Mouse (Mus musculus) stomach, postnatal 0 days (tissue): ENCODE data around the gene Cmtm7. TPM values are rescaled to one million over a fixed set of nuclear protein-coding genes. Genes with fewer than 3 reads are reported as not detected.

Experiments used
- ATAC-seq: fragments of 200-750 bp; cut with Nextera tagmentation; 2 replicates; pipeline ENCODE4 v1.8.0; 2017; ENCODE audit not compliant: low FRiP score, low TSS enrichment
- DNase-seq: peaks from one replicate; pipeline ENCODE4 v3.0.0-alpha.2; 2016; ENCODE audit warnings: low spot score
- H3K27ac ChIP-seq: fragments of 300-500 bp; sonication (generic); replicated peaks from 2 replicates; pipeline ENCODE4 v1.5.1; 2014; ENCODE audit warnings: mild to moderate bottlenecking, control low read depth
- H3K27me3 ChIP-seq: fragments of 300-500 bp; sonication (generic); 2 replicates; pipeline ENCODE4 v1.6.1; 2014; ENCODE audit warnings: low read length; ENCODE audit not compliant: control insufficient read depth, insufficient read depth
- H3K36me3 ChIP-seq: fragments of 300-500 bp; sonication (generic); 2 replicates; pipeline ENCODE4 v1.6.1; 2014; ENCODE audit warnings: low read length, mixed read lengths; ENCODE audit not compliant: control insufficient read depth, insufficient read depth
- H3K4me1 ChIP-seq: fragments of 300-500 bp; sonication (generic); replicated peaks from 2 replicates; pipeline ENCODE4 v1.6.1; 2014; ENCODE audit warnings: antibody characterized with exemption; ENCODE audit not compliant: control insufficient read depth, insufficient read depth
- H3K4me2 ChIP-seq: fragments of 300-500 bp; sonication (generic); replicated peaks from 2 replicates; pipeline ENCODE4 v1.6.1; 2014; ENCODE audit warnings: low read depth, mild to moderate bottlenecking, control low read depth, moderate library complexity
- H3K4me3 ChIP-seq: fragments of 300-500 bp; sonication (generic); 2 replicates; pipeline ENCODE4 v1.5.1; 2014; ENCODE audit warnings: low read depth, low read length, control low read depth
- H3K9ac ChIP-seq: fragments of 300-500 bp; sonication (generic); 2 replicates; pipeline ENCODE4 v1.6.1; 2014; ENCODE audit warnings: mild to moderate bottlenecking, low read length, control low read depth, mixed read lengths
- H3K9me3 ChIP-seq: fragments of 300-500 bp; sonication (generic); 2 replicates; pipeline ENCODE4 v1.6.1; 2016; ENCODE audit warnings: low read length; ENCODE audit not compliant: control insufficient read depth
- CTCF ChIP-seq: IDR thresholded peaks from 2 replicates; pipeline ENCODE4 v1.5.1; 2016; ENCODE audit warnings: antibody characterized with exemption, low read depth, mild to moderate bottlenecking, moderate library complexity
- EP300 ChIP-seq: optimal IDR thresholded peaks from 2 replicates; pipeline ENCODE3; 2016; ENCODE audit warnings: antibody characterized with exemption
- WGBS: fragments of 180-500 bp; shearing (Covaris S2); extraction: QIAGEN DNeasy Blood & Tissue Kit; methylation state at CpG from one replicate; pipeline ENCODE4 v1.1.7; 2014; 5-methylcytosine and 5-hydroxymethylcytosine counted together
- polyA plus RNA-seq: library from polyadenylated mRNA; unstranded; fragments of >200 nt; fragmentation: Nextera tagmentation; extraction: Ambion mirVana; gene quantifications from 2 replicates; pipeline ENCODE4 v1.2.1, GENCODE M21; 2015

Gene Cmtm7
- polyA plus RNA-seq, 1 experiment from 2014 or later: 83.2 TPM

GRCm38 (mm10) chr9:114747012-114747411 lies 34.6 kb downstream of the Cmtm7 start:
- 82% methylated on average over 10 of the region's 10 CpGs for WGBS
- DNase-seq (no peak), ATAC-seq (no peak)
- Histone ChIP-seq H3K36me3 (peaks cover 7% of the 10 kb centered on the region; the same call in 1 of the 2 replicates), H3K4me1 (no peaks in the 10 kb centered on the region), H3K9me3 (no peaks in the 10 kb centered on the region), H3K27me3 (no peaks in the 10 kb centered on the region), H3K27ac (no peak overlapping the region), H3K4me3 (no peak overlapping the region), H3K9ac (no peak overlapping the region), H3K4me2 (no peak overlapping the region)
- no peak for TF ChIP-seq EP300
- TF ChIP-seq CTCF: no peak

GRCm38 (mm10) chr9:114745654-114746053 lies 36.0 kb downstream of the Cmtm7 start:
- ATAC-seq (no peak), DNase-seq (no peak)
- no peak overlapping the region for H3K4me3 ChIP-seq
- WGBS: 69% methylated on average over 4 of the region's 4 CpGs
- TF ChIP-seq EP300 (no peak), CTCF (no peak)
- H3K4me2 ChIP-seq: no peak overlapping the region
- peaks cover 7% of the 10 kb centered on the region for H3K36me3 ChIP-seq
- no peak overlapping the region for H3K9ac ChIP-seq
- H3K9me3 ChIP-seq: no peaks in the 10 kb centered on the region
- no peaks in the 10 kb centered on the region for H3K27me3 ChIP-seq
- no peaks in the 10 kb centered on the region for H3K4me1 ChIP-seq
- no peak overlapping the region for H3K27ac ChIP-seq

GRCm38 (mm10) chr9:114745163-114745562 lies 36.5 kb downstream of the Cmtm7 start:
- TF ChIP-seq CTCF: no peak
- TF ChIP-seq EP300: no peak
- Histone ChIP-seq H3K9me3 (no peaks in the 10 kb centered on the region), H3K4me1 (no peaks in the 10 kb centered on the region), H3K4me3 (no peak overlapping the region), H3K36me3 (peaks cover 7% of the 10 kb centered on the region), H3K27me3 (no peaks in the 10 kb centered on the region), H3K27ac (no peak overlapping the region), H3K9ac (no peak overlapping the region), H3K4me2 (no peak overlapping the region)
- ATAC-seq (no peak; the same call in 1 of the 2 replicates), DNase-seq (no peak)
- 68% methylated on average over 3 of the region's 4 CpGs for WGBS

- Histone ChIP-seq H3K36me3 (peaks cover 6% of the 10 kb centered on the region), H3K4me2 (no peak overlapping the region), H3K9ac (no peak overlapping the region), H3K4me3 (no peak overlapping the region), H3K4me1 (no peaks in the 10 kb centered on the region), H3K9me3 (no peaks in the 10 kb centered on the region), H3K27me3 (no peaks in the 10 kb centered on the region), H3K27ac (no peak overlapping the region)
- no peak for ATAC-seq
- TF ChIP-seq EP300 (no peak), CTCF (no peak)
- 73% methylated on average over 2 of the region's 2 CpGs for WGBS
- no peak for DNase-seq
Measured at GRCm38 (mm10) chr9:114742731-114743130, 38.9 kb downstream of the Cmtm7 start.

GRCm38 (mm10) chr9:114740336-114740735 lies 41.3 kb downstream of the Cmtm7 start:
- Histone ChIP-seq H3K4me2 (no peak overlapping the region), H3K9me3 (no peaks in the 10 kb centered on the region), H3K9ac (no peak overlapping the region), H3K27ac (no peak overlapping the region), H3K4me1 (peaks cover 6% of the 10 kb centered on the region; the same call in 1 of the 2 replicates), H3K36me3 (peaks cover under 1% of the 10 kb centered on the region), H3K27me3 (no peaks in the 10 kb centered on the region), H3K4me3 (no peak overlapping the region)
- WGBS: 63% methylated on average over 9 of the region's 9 CpGs
- peak; percentile 65 for ATAC-seq
- no peak for DNase-seq
- TF ChIP-seq EP300: no peak
- TF ChIP-seq CTCF: no peak

- no peaks in the 10 kb centered on the region for H3K27me3 ChIP-seq
- TF ChIP-seq EP300 (no peak), CTCF (no peak)
- peak; percentile 27 for DNase-seq
- WGBS: 59% methylated on average over 11 of the region's 11 CpGs
- ATAC-seq: peak; percentile 21
- no peak overlapping the region for H3K4me2 ChIP-seq
- no peak overlapping the region for H3K4me3 ChIP-seq
- no peak overlapping the region for H3K9ac ChIP-seq
- H3K27ac ChIP-seq: peak overlapping the region; percentile 61; the same call in 1 of the 2 replicates
- no peaks in the 10 kb centered on the region; the same call in 1 of the 2 replicates for H3K36me3 ChIP-seq
- H3K4me1 ChIP-seq: peaks cover 11% of the 10 kb centered on the region; the same call in 1 of the 2 replicates
- H3K9me3 ChIP-seq: no peaks in the 10 kb centered on the region
Measured at GRCm38 (mm10) chr9:114736442-114736841, 45.2 kb downstream of the Cmtm7 start.
